Mouse (Mus musculus): ENCODE results near the gene Zfp598. TPM values are rescaled to one million over a fixed set of nuclear protein-coding genes. Genes with fewer than 3 reads are reported as not detected.

Zfp598 gene
- polyA plus RNA-seq, 1 experiment from 2014 or later, result 19.4 TPM

DNA sequence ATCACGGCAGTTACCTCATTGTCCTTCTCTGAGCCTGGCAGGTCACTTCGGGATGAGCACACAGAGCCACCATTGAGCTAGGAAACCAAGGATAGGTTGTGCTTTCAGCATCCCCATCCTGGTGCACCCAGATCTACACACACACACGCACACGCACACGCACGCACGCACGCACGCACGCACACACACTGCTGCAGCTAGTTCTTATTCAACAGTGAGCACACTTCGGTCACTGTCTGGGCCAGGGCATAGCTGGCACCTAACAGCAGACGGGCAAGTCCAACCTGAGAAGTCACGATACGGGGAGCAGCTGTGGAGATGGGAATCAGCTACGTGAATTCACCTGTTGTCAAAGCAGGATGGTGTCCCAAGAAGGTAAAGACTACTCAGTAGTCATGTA lies 28.9 kb upstream of the Zfp598 start:
- Histone ChIP-seq H3K4me3 (ENCODE audit: control insufficient read depth in 1 of 2, insufficient read depth in 1 of 2, low read depth in 1 of 2, low read length in 2 of 2) (no peak overlapping the region), H3K27ac (replicated peaks in 1 of 2; ENCODE audit: control insufficient read depth in 1 of 2, insufficient read depth in 1 of 2, low read depth in 2 of 2, low read length in 2 of 2) (0 out of 4 replicates have a peak overlapping the region, but pooled peaks of 1 of the 2 experiments have one; percentile 72), H3K27me3 (ENCODE audit: control insufficient read depth, insufficient read depth, low read length) (no peaks in the 10 kb centered on the region; the same call in 1 of the 2 replicates), H3K36me3 (ENCODE audit: control insufficient read depth, insufficient read depth, low read length) (peaks cover 31% of the 10 kb centered on the region), H3K4me2 (ENCODE audit: low read length) (no peak overlapping the region), H3K9ac (ENCODE audit: low read length) (no peak overlapping the region), H3K9me3 (ENCODE audit: control insufficient read depth, low read length) (no peaks in the 10 kb centered on the region), H3K4me1 (ENCODE audit: control insufficient read depth in 2 of 2, insufficient read depth in 2 of 2, low read length in 2 of 2) (peaks cover 27 to 32% of the 10 kb centered on the region in 2 experiments)
- ATAC-seq (ENCODE audit: insufficient number of reproducible peaks, insufficient read depth, low FRiP score, low read depth), result no peak
- 93% methylated on average over 15 of the region's 15 CpGs for WGBS

GRCm38 (mm10) chr17:24641944-24642343 lies 27.5 kb upstream of the Zfp598 start:
- H3K27me3 ChIP-seq (ENCODE audit: control insufficient read depth, insufficient read depth, low read length), result no peaks in the 10 kb centered on the region; the same call in 1 of the 2 replicates
- no peak for ATAC-seq (ENCODE audit: insufficient number of reproducible peaks, insufficient read depth, low FRiP score, low read depth)
- no peak overlapping the region for H3K9ac ChIP-seq (ENCODE audit: low read length)
- no peak overlapping the region for H3K27ac ChIP-seq (replicated peaks in 1 of 2; ENCODE audit: control insufficient read depth in 1 of 2, insufficient read depth in 1 of 2, low read depth in 2 of 2, low read length in 2 of 2)
- no peaks in the 10 kb centered on the region for H3K9me3 ChIP-seq (ENCODE audit: control insufficient read depth, low read length)
- H3K4me2 ChIP-seq (ENCODE audit: low read length), result no peak overlapping the region
- 88% methylated on average over 14 of the region's 14 CpGs for WGBS
- peaks cover 31% of the 10 kb centered on the region for H3K36me3 ChIP-seq (ENCODE audit: control insufficient read depth, insufficient read depth, low read length)
- H3K4me1 ChIP-seq (ENCODE audit: control insufficient read depth in 2 of 2, insufficient read depth in 2 of 2, low read length in 2 of 2), result peaks cover 27 to 30% of the 10 kb centered on the region in 2 experiments
- H3K4me3 ChIP-seq (ENCODE audit: control insufficient read depth in 1 of 2, insufficient read depth in 1 of 2, low read depth in 1 of 2, low read length in 2 of 2), result no peak overlapping the region

DNA sequence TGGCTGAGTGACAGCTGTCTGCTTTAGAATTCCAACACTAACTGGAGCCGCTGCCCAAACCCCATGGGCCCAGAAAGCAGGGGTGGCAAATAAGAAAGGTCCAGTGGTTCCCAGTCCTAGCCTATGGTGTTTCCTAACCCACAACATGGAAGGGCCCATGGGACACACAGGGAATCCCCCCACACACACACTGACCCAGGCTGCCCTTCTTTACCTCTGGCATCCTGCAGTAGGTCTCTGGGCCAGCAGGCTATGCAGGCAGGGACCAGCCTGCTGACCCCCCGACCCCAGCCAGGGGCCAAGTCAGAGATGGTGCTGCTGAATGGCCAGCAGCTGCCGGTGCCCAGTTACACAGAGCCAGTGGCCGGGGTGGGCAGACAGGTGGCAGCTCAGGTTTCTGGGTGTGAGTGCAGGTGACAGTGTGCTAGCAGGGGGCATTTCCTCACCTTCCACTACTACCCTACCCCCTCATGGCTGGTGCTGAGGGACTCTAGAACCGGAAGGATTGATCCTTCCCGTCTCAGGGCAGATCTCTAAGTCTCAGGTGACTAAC lies 26.6 kb upstream of the Zfp598 start:
- H3K4me2 ChIP-seq (ENCODE audit: low read length), result no peak overlapping the region
- H3K27me3 ChIP-seq (ENCODE audit: control insufficient read depth, insufficient read depth, low read length), result no peaks in the 10 kb centered on the region
- peaks cover 34% of the 10 kb centered on the region for H3K36me3 ChIP-seq (ENCODE audit: control insufficient read depth, insufficient read depth, low read length)
- 67% methylated on average over 6 of the region's 6 CpGs for WGBS
- peaks cover 27 to 30% of the 10 kb centered on the region in 2 experiments for H3K4me1 ChIP-seq (ENCODE audit: control insufficient read depth in 2 of 2, insufficient read depth in 2 of 2, low read length in 2 of 2)
- no peaks in the 10 kb centered on the region for H3K9me3 ChIP-seq (ENCODE audit: control insufficient read depth, low read length)
- no peak overlapping the region for H3K27ac ChIP-seq (replicated peaks in 1 of 2; ENCODE audit: control insufficient read depth in 1 of 2, insufficient read depth in 1 of 2, low read depth in 2 of 2, low read length in 2 of 2)
- no peak overlapping the region for H3K9ac ChIP-seq (ENCODE audit: low read length)
- H3K4me3 ChIP-seq (ENCODE audit: control insufficient read depth in 1 of 2, insufficient read depth in 1 of 2, low read depth in 1 of 2, low read length in 2 of 2), result no peak overlapping the region
- ATAC-seq (ENCODE audit: insufficient number of reproducible peaks, insufficient read depth, low FRiP score, low read depth), result no peak

DNA sequence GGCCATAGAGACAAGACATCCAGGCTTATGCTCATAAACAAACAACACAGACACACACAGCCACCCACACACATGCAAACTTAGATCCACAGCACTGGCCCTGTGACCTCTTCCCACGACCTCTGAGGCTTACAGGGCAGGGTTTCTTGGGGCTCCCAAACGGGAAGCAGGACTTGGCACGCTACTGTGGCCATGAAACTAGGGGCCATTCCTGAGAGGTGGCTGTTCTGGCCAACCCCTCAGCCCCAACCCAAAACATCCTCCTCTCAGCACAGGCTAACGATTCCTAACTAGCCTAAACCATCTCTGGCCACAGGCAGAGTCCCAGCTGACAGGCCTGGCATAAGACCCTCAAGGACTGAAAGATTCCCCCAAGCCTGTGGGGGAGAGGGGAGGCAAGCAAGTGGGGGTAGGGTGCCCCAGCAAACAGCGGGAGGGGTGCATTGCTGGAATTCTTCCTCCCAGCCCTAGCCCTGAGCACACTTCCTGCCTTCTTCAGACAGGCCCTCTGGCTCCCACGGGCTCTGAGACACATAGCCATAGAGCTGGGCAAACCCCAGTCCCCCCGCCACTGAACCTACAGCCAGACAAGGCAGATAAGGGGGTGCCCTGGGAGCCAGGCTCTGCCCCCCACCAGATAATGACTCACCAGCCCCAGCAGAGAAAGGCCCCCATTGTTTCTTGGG lies 25.3 kb upstream of the Zfp598 start:
- ATAC-seq (ENCODE audit: insufficient number of reproducible peaks, insufficient read depth, low FRiP score, low read depth), result no peak
- no peaks in the 10 kb centered on the region for H3K27me3 ChIP-seq (ENCODE audit: control insufficient read depth, insufficient read depth, low read length)
- H3K4me2 ChIP-seq (ENCODE audit: low read length), result peak overlapping the region; percentile 44
- peak overlapping the region; percentile 62 to 74 for H3K27ac ChIP-seq (replicated peaks in 1 of 2; ENCODE audit: control insufficient read depth in 1 of 2, insufficient read depth in 1 of 2, low read depth in 2 of 2, low read length in 2 of 2)
- H3K4me3 ChIP-seq (ENCODE audit: control insufficient read depth in 1 of 2, insufficient read depth in 1 of 2, low read depth in 1 of 2, low read length in 2 of 2), result no peak overlapping the region
- H3K4me1 ChIP-seq (ENCODE audit: control insufficient read depth in 2 of 2, insufficient read depth in 2 of 2, low read length in 2 of 2), result peaks cover 27 to 28% of the 10 kb centered on the region in 2 experiments
- peaks cover 29% of the 10 kb centered on the region for H3K36me3 ChIP-seq (ENCODE audit: control insufficient read depth, insufficient read depth, low read length)
- WGBS, result 29% methylated on average over 7 of the region's 7 CpGs
- no peaks in the 10 kb centered on the region for H3K9me3 ChIP-seq (ENCODE audit: control insufficient read depth, low read length)
- H3K9ac ChIP-seq (ENCODE audit: low read length), result peak overlapping the region; percentile 63

DNA sequence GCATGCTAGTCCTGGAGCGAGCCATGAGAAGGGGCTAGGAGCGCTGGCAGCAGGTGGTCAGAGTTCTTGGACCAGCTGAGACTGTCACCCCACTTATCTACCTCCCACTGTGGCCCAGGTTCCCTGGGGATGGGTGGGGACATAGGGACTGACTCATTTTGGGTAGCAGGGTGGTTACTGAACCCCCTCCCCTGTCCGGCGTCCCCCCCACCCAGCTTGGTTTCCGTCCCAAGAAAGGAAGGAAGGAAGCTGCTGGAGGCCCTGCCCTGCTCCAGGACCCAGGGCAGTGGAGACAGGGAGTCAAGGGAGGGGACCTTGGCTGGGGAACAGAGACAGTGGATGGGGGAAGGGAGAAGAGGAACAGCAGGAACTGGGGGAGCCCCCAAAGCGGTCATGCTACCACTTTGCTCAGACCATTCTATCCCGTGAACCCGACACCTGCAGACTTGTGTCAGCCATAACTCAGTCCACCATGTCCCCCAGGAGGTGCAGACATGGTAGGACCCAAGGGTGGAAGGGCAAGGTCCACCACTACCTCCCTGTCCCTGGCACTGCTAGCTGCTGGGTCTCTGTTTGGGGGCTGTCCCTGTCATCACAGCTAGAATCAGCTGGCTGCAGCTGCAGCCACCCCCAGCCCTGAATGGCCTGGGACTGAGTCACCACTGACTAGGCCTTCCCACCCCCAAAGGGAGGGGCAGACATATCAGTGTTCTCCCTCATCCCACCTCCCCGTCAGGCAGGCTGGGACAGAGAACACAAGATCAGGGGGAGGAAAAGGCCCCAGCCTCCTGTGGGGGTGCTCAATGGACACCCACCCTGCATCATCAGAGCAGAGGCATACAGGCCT lies 24.4 kb upstream of the Zfp598 start:
- H3K4me1 ChIP-seq (ENCODE audit: control insufficient read depth in 2 of 2, insufficient read depth in 2 of 2, low read length in 2 of 2), result peaks cover 26 to 27% of the 10 kb centered on the region in 2 experiments

DNA sequence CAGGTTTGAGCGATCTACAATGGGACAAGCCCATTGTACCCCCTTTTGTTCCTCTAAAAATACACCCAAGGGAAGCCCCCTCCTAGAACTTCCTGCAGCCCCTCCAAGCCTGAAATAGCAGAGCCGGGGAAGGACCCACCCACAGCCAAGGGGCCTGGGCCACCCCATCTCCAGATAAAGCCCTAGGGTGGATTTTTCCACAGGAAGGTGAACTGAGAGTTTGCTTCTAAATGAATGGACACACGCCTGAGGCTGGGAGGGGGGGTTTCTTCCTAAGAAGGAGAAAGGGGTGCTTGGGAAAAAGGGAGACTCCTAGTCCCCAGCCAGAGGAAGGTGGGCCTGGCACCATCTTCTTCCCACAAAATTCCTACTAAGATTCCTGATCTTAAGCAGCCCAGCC lies 23.6 kb upstream of the Zfp598 start:
- 46% methylated on average over 3 of the region's 3 CpGs for WGBS
- Histone ChIP-seq H3K4me2 (ENCODE audit: low read length) (no peak overlapping the region), H3K27me3 (ENCODE audit: control insufficient read depth, insufficient read depth, low read length) (no peaks in the 10 kb centered on the region), H3K9me3 (ENCODE audit: control insufficient read depth, low read length) (no peaks in the 10 kb centered on the region), H3K27ac (replicated peaks in 1 of 2; ENCODE audit: control insufficient read depth in 1 of 2, insufficient read depth in 1 of 2, low read depth in 2 of 2, low read length in 2 of 2) (peak overlapping the region; percentile 74 to 86), H3K36me3 (ENCODE audit: control insufficient read depth, insufficient read depth, low read length) (peaks cover 13% of the 10 kb centered on the region), H3K4me3 (ENCODE audit: control insufficient read depth in 1 of 2, insufficient read depth in 1 of 2, low read depth in 1 of 2, low read length in 2 of 2) (no peak overlapping the region), H3K4me1 (ENCODE audit: control insufficient read depth in 2 of 2, insufficient read depth in 2 of 2, low read length in 2 of 2) (peaks cover 28% of the 10 kb centered on the region in 2 experiments), H3K9ac (ENCODE audit: low read length) (no peak overlapping the region)
- peak; percentile 20 for ATAC-seq (ENCODE audit: insufficient number of reproducible peaks, insufficient read depth, low FRiP score, low read depth)

More for the DNA sequence above, 24.4 kb upstream of the Zfp598 start:
- Histone ChIP-seq H3K36me3 (ENCODE audit: control insufficient read depth, insufficient read depth, low read length) (peaks cover 21% of the 10 kb centered on the region), H3K9ac (ENCODE audit: low read length) (peak overlapping the region; percentile 63), H3K4me2 (ENCODE audit: low read length) (peak overlapping the region; percentile 44), H3K27me3 (ENCODE audit: control insufficient read depth, insufficient read depth, low read length) (no peaks in the 10 kb centered on the region), H3K9me3 (ENCODE audit: control insufficient read depth, low read length) (no peaks in the 10 kb centered on the region), H3K4me3 (ENCODE audit: control insufficient read depth in 1 of 2, insufficient read depth in 1 of 2, low read depth in 1 of 2, low read length in 2 of 2) (no peak overlapping the region), H3K27ac (replicated peaks in 1 of 2; ENCODE audit: control insufficient read depth in 1 of 2, insufficient read depth in 1 of 2, low read depth in 2 of 2, low read length in 2 of 2) (peak overlapping the region; percentile 74 to 86)
- 67% methylated on average over 8 of the region's 9 CpGs for WGBS
- peak; percentile 28; the same call in 1 of the 2 replicates for ATAC-seq (ENCODE audit: insufficient number of reproducible peaks, insufficient read depth, low FRiP score, low read depth)

DNA sequence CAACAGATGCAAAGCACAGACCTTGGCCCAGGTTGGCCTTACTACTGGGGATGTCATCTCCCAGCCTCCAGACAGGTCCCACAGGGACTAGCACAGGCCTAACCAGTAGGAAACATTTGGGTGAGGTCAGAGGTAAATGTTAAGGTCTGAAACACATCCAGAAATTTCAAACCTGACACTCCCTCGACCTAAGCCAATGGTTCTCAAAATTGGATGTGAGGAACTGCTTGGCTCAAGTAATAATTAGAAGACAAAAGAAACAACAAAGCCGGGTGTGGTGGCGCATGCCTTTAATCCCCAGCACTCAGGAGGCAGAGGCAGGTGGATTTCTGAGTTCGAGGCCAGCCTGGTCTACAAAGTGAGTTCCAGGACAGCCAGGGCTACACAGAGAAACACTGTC lies 23.1 kb upstream of the Zfp598 start:
- H3K9me3 ChIP-seq (ENCODE audit: control insufficient read depth, low read length), result no peaks in the 10 kb centered on the region
- WGBS, result 74% methylated on average over 4 of the region's 4 CpGs
- H3K4me1 ChIP-seq (ENCODE audit: control insufficient read depth in 2 of 2, insufficient read depth in 2 of 2, low read length in 2 of 2), result peaks cover 28 to 29% of the 10 kb centered on the region in 2 experiments
- peak overlapping the region; percentile 71 to 74 for H3K27ac ChIP-seq (replicated peaks in 1 of 2; ENCODE audit: control insufficient read depth in 1 of 2, insufficient read depth in 1 of 2, low read depth in 2 of 2, low read length in 2 of 2)
- H3K27me3 ChIP-seq (ENCODE audit: control insufficient read depth, insufficient read depth, low read length), result no peaks in the 10 kb centered on the region
- no peak overlapping the region for H3K9ac ChIP-seq (ENCODE audit: low read length)
- H3K36me3 ChIP-seq (ENCODE audit: control insufficient read depth, insufficient read depth, low read length), result peaks cover 11% of the 10 kb centered on the region; the same call in 1 of the 2 replicates
- H3K4me3 ChIP-seq (ENCODE audit: control insufficient read depth in 1 of 2, insufficient read depth in 1 of 2, low read depth in 1 of 2, low read length in 2 of 2), result no peak overlapping the region
- no peak overlapping the region for H3K4me2 ChIP-seq (ENCODE audit: low read length)
- ATAC-seq (ENCODE audit: insufficient number of reproducible peaks, insufficient read depth, low FRiP score, low read depth), result no peak
